Mouse (Mus musculus) forebrain, postnatal 0 days (tissue): ENCODE data around the gene Sgca. TPM values are rescaled to one million over a fixed set of nuclear protein-coding genes. Genes with fewer than 3 reads are reported as not detected.

Experiments used
- ATAC-seq: fragments of 200-750 bp; cut with Nextera tagmentation; 2 replicates; pipeline ENCODE4 v1.8.0; 2017; ENCODE audit warnings: mild to moderate bottlenecking, moderate library complexity
- DNase-seq: peaks from one replicate; pipeline ENCODE4 v3.0.0-alpha.2; 2015
- H3K27ac ChIP-seq: fragments of 300-500 bp; sonication (generic); 2 replicates; pipeline ENCODE4 v1.5.1; 2014; ENCODE audit warnings: low read depth, mild to moderate bottlenecking, antibody characterized with exemption, low read length, moderate library complexity, mixed read lengths
- H3K27me3 ChIP-seq: fragments of 300-500 bp; sonication (generic); 2 replicates; pipeline ENCODE4 v1.6.1; 2014; ENCODE audit warnings: mild to moderate bottlenecking, low read length, mixed read lengths; ENCODE audit not compliant: insufficient read depth
- H3K36me3 ChIP-seq: fragments of 300-500 bp; sonication (generic); 2 replicates; pipeline ENCODE4 v1.6.1; 2014; ENCODE audit warnings: mild to moderate bottlenecking, moderate library complexity; ENCODE audit not compliant: insufficient read depth
- H3K4me1 ChIP-seq: fragments of 300-500 bp; sonication (generic); 2 replicates; pipeline ENCODE4 v1.6.1; 2014; ENCODE audit warnings: antibody characterized with exemption; ENCODE audit not compliant: insufficient read depth
- H3K4me2 ChIP-seq: fragments of 300-500 bp; sonication (generic); 2 replicates; pipeline ENCODE4 v1.6.1; 2014; ENCODE audit warnings: low read depth, mild to moderate bottlenecking, moderate library complexity
- H3K4me3 ChIP-seq: fragments of 300-500 bp; sonication (generic); 2 replicates; pipeline ENCODE4 v1.5.1; 2014; ENCODE audit warnings: low read depth, low read length, mixed read lengths
- H3K9ac ChIP-seq: fragments of 300-500 bp; sonication (generic); 2 replicates; pipeline ENCODE4 v1.6.1; 2014; ENCODE audit warnings: mild to moderate bottlenecking
- H3K9me3 ChIP-seq: fragments of 300-500 bp; sonication (generic); 2 replicates; pipeline ENCODE4 v1.6.1; 2016; ENCODE audit warnings: low read length
- CTCF ChIP-seq: sonication (generic); IDR thresholded peaks from 2 replicates; pipeline ENCODE4 v1.5.1; 2016; ENCODE audit warnings: antibody characterized with exemption, control low read depth, low read depth
- WGBS: fragments of 180-500 bp; shearing (Covaris S2); extraction: QIAGEN DNeasy Blood & Tissue Kit; methylation state at CpG from one replicate; pipeline ENCODE4 v1.1.7; 2014; 5-methylcytosine and 5-hydroxymethylcytosine counted together
- polyA plus RNA-seq: library from polyadenylated mRNA; unstranded; fragments of >200 nt; fragmentation: Nextera tagmentation; extraction: Ambion mirVana; gene quantifications from 2 replicates; pipeline ENCODE4 v1.2.1, GENCODE M21; 2015
- total RNA-seq: library from RNA; depleted of rRNA; stranded (reverse); fragments of >200 nt; gene quantifications from 2 replicates; pipeline ENCODE4 v1.2.3, GENCODE M21; 2014

Sgca gene
- total and polyA plus RNA-seq, 2 experiments from 2014 or later: 0.13 TPM; not detected in 1

- Histone ChIP-seq H3K27me3 (peaks cover 35% of the 10 kb centered on the region), H3K4me2 (peak overlapping the region; percentile 53), H3K9ac (no peak overlapping the region), H3K4me1 (no peaks in the 10 kb centered on the region), H3K36me3 (no peaks in the 10 kb centered on the region), H3K9me3 (no peaks in the 10 kb centered on the region), H3K27ac (no peak overlapping the region), H3K4me3 (peak overlapping the region; percentile 27)
- no peak for TF ChIP-seq CTCF
- ATAC-seq (no peak), DNase-seq (no peak)
- 2% methylated on average over 15 of the region's 15 CpGs for WGBS
These were observed 38.3 kb downstream of the Sgca start for GRCm38 (mm10) chr11:94937787-94938186.

- TF ChIP-seq CTCF: no peak
- WGBS: 1% methylated on average over 18 of the region's 18 CpGs
- DNase-seq (peak; percentile 36), ATAC-seq (0 out of 2 replicates have a peak, but pooled peaks have one; percentile 18)
- no peaks in the 10 kb centered on the region for H3K36me3 ChIP-seq
- H3K9ac ChIP-seq: no peak overlapping the region
- H3K4me1 ChIP-seq: no peaks in the 10 kb centered on the region
- H3K27ac ChIP-seq: no peak overlapping the region
- no peaks in the 10 kb centered on the region for H3K9me3 ChIP-seq
- peak overlapping the region; percentile 27 for H3K4me3 ChIP-seq
- peak overlapping the region; percentile 53 for H3K4me2 ChIP-seq
- H3K27me3 ChIP-seq: peaks cover 36% of the 10 kb centered on the region
These were observed 38.8 kb downstream of the Sgca start for GRCm38 (mm10) chr11:94937335-94937781.

- H3K4me2 ChIP-seq: peak overlapping the region; percentile 53
- H3K4me1 ChIP-seq: no peaks in the 10 kb centered on the region
- H3K27me3 ChIP-seq: peaks cover 36% of the 10 kb centered on the region
- DNase-seq: peak; percentile 91
- 0% methylated on average over 17 of the region's 17 CpGs for WGBS
- no peaks in the 10 kb centered on the region for H3K36me3 ChIP-seq
- ATAC-seq: peak; percentile 87
- no peak overlapping the region for H3K9ac ChIP-seq
- TF ChIP-seq CTCF: peak; percentile 96
- H3K4me3 ChIP-seq: peak overlapping the region; percentile 27
- no peak overlapping the region for H3K27ac ChIP-seq
- no peaks in the 10 kb centered on the region for H3K9me3 ChIP-seq
These were observed 39.3 kb downstream of the Sgca start for GRCm38 (mm10) chr11:94936851-94937295.

- peak within 1 kb of the TSS; percentile 27; the same call in 1 of the 2 replicates for H3K4me3 ChIP-seq
- ATAC-seq (no peak), DNase-seq (no peak)
- no peaks in the 10 kb centered on the region for H3K9me3 ChIP-seq
- no peak within 1 kb of the TSS for H3K9ac ChIP-seq
- no peak for TF ChIP-seq CTCF
- WGBS: 15% methylated on average over 19 of the region's 19 CpGs
- peaks cover 36% of the 10 kb centered on the region for H3K27me3 ChIP-seq
- no peaks in the 10 kb centered on the region for H3K36me3 ChIP-seq
- H3K27ac ChIP-seq: no peak within 1 kb of the TSS
- peak within 1 kb of the TSS; percentile 53 for H3K4me2 ChIP-seq
- H3K4me1 ChIP-seq: no peaks in the 10 kb centered on the region
These were observed 40.1 kb downstream of the Sgca start, which contains the start of gene Col1a1 for GRCm38 (mm10) chr11:94936045-94936444. Gene Col1a1 (plus strand): TSS chr11:94936224.

- Histone ChIP-seq H3K9me3 (no peaks in the 10 kb centered on the region), H3K4me2 (no peak overlapping the region), H3K9ac (no peak overlapping the region), H3K27ac (no peak overlapping the region), H3K4me3 (no peak overlapping the region), H3K36me3 (no peaks in the 10 kb centered on the region), H3K27me3 (peaks cover 36% of the 10 kb centered on the region), H3K4me1 (no peaks in the 10 kb centered on the region)
- ATAC-seq (no peak), DNase-seq (no peak)
- TF ChIP-seq CTCF: no peak
- 33% methylated on average over 11 of the region's 11 CpGs for WGBS
These were observed 41.6 kb downstream of the Sgca start for GRCm38 (mm10) chr11:94934526-94934925.

- Histone ChIP-seq H3K4me2 (no peak overlapping the region), H3K36me3 (no peaks in the 10 kb centered on the region), H3K9me3 (no peaks in the 10 kb centered on the region), H3K27me3 (peaks cover 30% of the 10 kb centered on the region), H3K4me3 (no peak overlapping the region), H3K27ac (no peak overlapping the region), H3K4me1 (no peaks in the 10 kb centered on the region), H3K9ac (no peak overlapping the region)
- ATAC-seq: no peak
- no peak for DNase-seq
- WGBS: 20% methylated on average over 8 of the region's 8 CpGs
- no peak for TF ChIP-seq CTCF
These were observed 42.5 kb downstream of the Sgca start for GRCm38 (mm10) chr11:94933584-94933983.

- ATAC-seq: no peak
- no peak for DNase-seq
These were observed 46.0 kb downstream of the Sgca start for GRCm38 (mm10) chr11:94930151-94930550.

More at GRCm38 (mm10) chr11:94930151-94930550, 46.0 kb downstream of the Sgca start:
- Histone ChIP-seq H3K4me1 (no peaks in the 10 kb centered on the region), H3K9me3 (no peaks in the 10 kb centered on the region), H3K4me2 (no peak overlapping the region), H3K27me3 (peaks cover 7% of the 10 kb centered on the region), H3K27ac (no peak overlapping the region), H3K36me3 (no peaks in the 10 kb centered on the region), H3K9ac (no peak overlapping the region), H3K4me3 (no peak overlapping the region)
- TF ChIP-seq CTCF: no peak
- 66% methylated on average over 4 of the region's 4 CpGs for WGBS
